Mouse (Mus musculus) forebrain, embryonic 12.5 days (tissue): Measurements from ENCODE around the gene Naa38. TPM values are rescaled to one million over a fixed set of nuclear protein-coding genes. Genes with fewer than 3 reads are reported as not detected.

Experiments
- ATAC-seq: fragments of 200-750 bp; cut with Nextera tagmentation; 2 replicates; pipeline ENCODE4 v1.8.0; 2017; ENCODE audit warnings: moderate TSS enrichment; ENCODE audit not compliant: low FRiP score
- H3K27ac ChIP-seq: fragments of 300-500 bp; sonication (generic); 2 replicates; pipeline ENCODE4 v1.5.1; 2016; ENCODE audit warnings: mild to moderate bottlenecking
- H3K27me3 ChIP-seq: fragments of 300-500 bp; sonication (generic); 2 replicates; pipeline ENCODE4 v1.6.1; 2016; ENCODE audit warnings: mild to moderate bottlenecking
- H3K36me3 ChIP-seq: fragments of 300-500 bp; sonication (generic); replicated peaks from 2 replicates; pipeline ENCODE4 v1.6.1; 2016; ENCODE audit warnings: mild to moderate bottlenecking
- H3K4me1 ChIP-seq: fragments of 300-500 bp; sonication (generic); 2 replicates; pipeline ENCODE4 v1.6.1; 2016
- H3K4me2 ChIP-seq: fragments of 300-500 bp; sonication (generic); 2 replicates; pipeline ENCODE4 v1.6.1; 2016; ENCODE audit warnings: mild to moderate bottlenecking, moderate library complexity
- H3K4me3 ChIP-seq: fragments of 300-500 bp; sonication (generic); replicated peaks from 2 replicates; pipeline ENCODE4 v1.5.1; 2016; ENCODE audit warnings: mild to moderate bottlenecking
- H3K9ac ChIP-seq: fragments of 300-500 bp; sonication (generic); 2 replicates; pipeline ENCODE4 v1.6.1; 2016; ENCODE audit warnings: mild to moderate bottlenecking
- H3K9me3 ChIP-seq: fragments of 300-500 bp; sonication (generic); 2 replicates; pipeline ENCODE4 v1.6.1; 2016
- WGBS: fragments of 180-500 bp; shearing (Covaris S2); methylation state at CpG from one replicate; pipeline ENCODE4 v1.1.7; 2016; 5-methylcytosine and 5-hydroxymethylcytosine counted together
- polyA plus RNA-seq: library from polyadenylated mRNA; unstranded; fragments of >200 nt; fragmentation: Nextera tagmentation; extraction: Ambion mirVana; gene quantifications from 2 replicates; pipeline ENCODE4 v1.2.1, GENCODE M21; 2016

Gene Naa38
- polyA plus RNA-seq, 1 experiment from 2014 or later: 103 TPM

GRCm38 (mm10) chr11:69405397-69406200 lies 10.3 kb downstream of the Naa38 start:
- Histone ChIP-seq H3K36me3 (peaks cover 76% of the 10 kb centered on the region), H3K4me1 (peaks cover 24% of the 10 kb centered on the region), H3K9ac (no peak overlapping the region), H3K27me3 (peaks cover 13% of the 10 kb centered on the region), H3K4me3 (no peak overlapping the region), H3K27ac (no peak overlapping the region), H3K9me3 (no peaks in the 10 kb centered on the region), H3K4me2 (no peak overlapping the region)
- 89% methylated on average over 24 of the region's 24 CpGs for WGBS
- ATAC-seq: no peak

- no peak overlapping the region for H3K27ac ChIP-seq
- H3K36me3 ChIP-seq: peaks cover 69% of the 10 kb centered on the region
- H3K4me1 ChIP-seq: peaks cover 24% of the 10 kb centered on the region
Measured at GRCm38 (mm10) chr11:69406282-69406681, 11.0 kb downstream of the Naa38 start.

GRCm38 (mm10) chr11:69406867-69407723 lies 11.8 kb downstream of the Naa38 start:
- ATAC-seq: no peak
- Histone ChIP-seq H3K4me2 (no peak overlapping the region), H3K9ac (no peak overlapping the region), H3K4me3 (no peak overlapping the region), H3K36me3 (peaks cover 64% of the 10 kb centered on the region), H3K27me3 (no peaks in the 10 kb centered on the region), H3K9me3 (no peaks in the 10 kb centered on the region), H3K27ac (no peak overlapping the region), H3K4me1 (peaks cover 26% of the 10 kb centered on the region)
- 92% methylated on average over 16 of the region's 16 CpGs for WGBS

More at GRCm38 (mm10) chr11:69406282-69406681, 11.0 kb downstream of the Naa38 start:
- Histone ChIP-seq H3K9me3 (no peaks in the 10 kb centered on the region), H3K27me3 (peaks cover 6% of the 10 kb centered on the region; the same call in 1 of the 2 replicates), H3K4me2 (no peak overlapping the region), H3K9ac (no peak overlapping the region), H3K4me3 (no peak overlapping the region)
- no peak for ATAC-seq
- WGBS: 91% methylated on average over 19 of the region's 19 CpGs

- Histone ChIP-seq H3K4me2 (no peak overlapping the region), H3K36me3 (peaks cover 62% of the 10 kb centered on the region), H3K4me3 (no peak overlapping the region; the same call in 1 of the 2 replicates), H3K4me1 (peaks cover 31% of the 10 kb centered on the region), H3K27ac (0 out of 2 replicates have a peak overlapping the region, but pooled peaks have one; percentile 99), H3K9ac (peak overlapping the region; percentile 98; the same call in 1 of the 2 replicates), H3K9me3 (no peaks in the 10 kb centered on the region), H3K27me3 (no peaks in the 10 kb centered on the region)
- no peak for ATAC-seq
- WGBS: 86% methylated on average over 4 of the region's 4 CpGs
Measured at GRCm38 (mm10) chr11:69407724-69408004, 12.4 kb downstream of the Naa38 start.

- Histone ChIP-seq H3K4me2 (peak overlapping the region; percentile 95), H3K4me3 (peak overlapping the region; percentile 66), H3K27me3 (no peaks in the 10 kb centered on the region), H3K36me3 (peaks cover 58% of the 10 kb centered on the region), H3K9ac (peak overlapping the region; percentile 98), H3K27ac (peak overlapping the region; percentile 99), H3K9me3 (no peaks in the 10 kb centered on the region), H3K4me1 (peaks cover 42% of the 10 kb centered on the region)
- peak; percentile 63 for ATAC-seq
- WGBS: under 1% methylated on average over 33 of the region's 33 CpGs
Measured at GRCm38 (mm10) chr11:69408541-69409377, 13.5 kb downstream of the Naa38 start.

- Histone ChIP-seq H3K27ac (peak overlapping the region; percentile 99), H3K9me3 (no peaks in the 10 kb centered on the region), H3K4me3 (peak overlapping the region; percentile 66), H3K27me3 (no peaks in the 10 kb centered on the region), H3K9ac (peak overlapping the region; percentile 98), H3K4me1 (peaks cover 50% of the 10 kb centered on the region), H3K4me2 (peak overlapping the region; percentile 95), H3K36me3 (peaks cover 51% of the 10 kb centered on the region)
- peak; percentile 34 for ATAC-seq
- WGBS: under 1% methylated on average over 46 of the region's 46 CpGs
Measured at GRCm38 (mm10) chr11:69409378-69410044, 14.2 kb downstream of the Naa38 start.

GRCm38 (mm10) chr11:69410045-69410309 lies 14.7 kb downstream of the Naa38 start:
- H3K27ac ChIP-seq: peak overlapping the region; percentile 99
- under 1% methylated on average over 18 of the region's 18 CpGs for WGBS
- H3K4me2 ChIP-seq: peak overlapping the region; percentile 95
- no peaks in the 10 kb centered on the region for H3K9me3 ChIP-seq
- no peaks in the 10 kb centered on the region for H3K27me3 ChIP-seq
- H3K9ac ChIP-seq: peak overlapping the region; percentile 98
- no peak for ATAC-seq
- H3K36me3 ChIP-seq: peaks cover 46% of the 10 kb centered on the region
- peaks cover 54% of the 10 kb centered on the region for H3K4me1 ChIP-seq
- H3K4me3 ChIP-seq: peak overlapping the region; percentile 66

- Histone ChIP-seq H3K27me3 (no peaks in the 10 kb centered on the region), H3K36me3 (peaks cover 41% of the 10 kb centered on the region), H3K27ac (peak overlapping the region; percentile 99), H3K9ac (peak overlapping the region; percentile 98), H3K4me1 (peaks cover 57% of the 10 kb centered on the region), H3K4me3 (peak overlapping the region; percentile 66), H3K4me2 (peak overlapping the region; percentile 95), H3K9me3 (no peaks in the 10 kb centered on the region)
- 1% methylated on average over 41 of the region's 41 CpGs for WGBS
- peak; percentile 5 for ATAC-seq
Measured at GRCm38 (mm10) chr11:69410310-69411072, 15.2 kb downstream of the Naa38 start.

GRCm38 (mm10) chr11:69411073-69411535 lies 15.8 kb downstream of the Naa38 start:
- peak overlapping the region; percentile 95 for H3K4me2 ChIP-seq
- H3K4me3 ChIP-seq: peak overlapping the region; percentile 66
- H3K4me1 ChIP-seq: peaks cover 57% of the 10 kb centered on the region
- H3K27me3 ChIP-seq: no peaks in the 10 kb centered on the region
- H3K36me3 ChIP-seq: peaks cover 35% of the 10 kb centered on the region
- peak overlapping the region; percentile 99 for H3K27ac ChIP-seq
- WGBS: 0% methylated on average over 26 of the region's 26 CpGs
- peak overlapping the region; percentile 98 for H3K9ac ChIP-seq
- H3K9me3 ChIP-seq: no peaks in the 10 kb centered on the region
- ATAC-seq: peak; percentile 62

GRCm38 (mm10) chr11:69411538-69412203 lies 16.4 kb downstream of the Naa38 start:
- Histone ChIP-seq H3K4me3 (peak overlapping the region; percentile 66), H3K4me1 (peaks cover 59% of the 10 kb centered on the region), H3K9ac (peak overlapping the region; percentile 98), H3K9me3 (no peaks in the 10 kb centered on the region), H3K36me3 (peaks cover 29% of the 10 kb centered on the region), H3K27ac (peak overlapping the region; percentile 99), H3K4me2 (peak overlapping the region; percentile 95), H3K27me3 (no peaks in the 10 kb centered on the region)
- no peak for ATAC-seq
- WGBS: under 1% methylated on average over 38 of the region's 39 CpGs
